Mouse (Mus musculus): ENCODE measurements at regions not wholly inside any gene's neighbourhood (a gene's known extent, or its start where the extent isn't known, plus 50 kb on each side); places are given as distances from the start of the nearest gene placed in this dataset.
"Not testable (repeated sequence)": the region's sequence is repeated elsewhere in the genome, so short reads cannot be mapped to it uniquely, and the experiment has no call there.

DNA sequence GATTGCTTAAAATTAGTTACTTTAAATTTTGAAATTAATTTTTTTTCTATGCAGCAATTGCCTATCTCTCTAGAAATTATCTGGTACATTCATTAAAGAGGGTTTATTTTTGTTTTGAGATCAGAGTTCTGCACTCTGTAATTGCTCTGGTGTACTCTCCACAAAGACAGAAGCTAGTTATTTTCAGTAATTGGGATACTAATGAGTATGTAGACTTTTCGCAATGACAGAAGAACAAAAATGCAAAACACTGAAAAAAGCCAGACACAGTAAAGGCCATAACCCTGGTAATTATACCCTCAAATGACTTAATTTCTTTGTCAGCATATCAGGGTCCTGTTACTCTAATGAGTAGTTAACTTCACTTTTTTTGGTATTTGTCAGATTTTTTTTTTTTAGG lies 836.5 kb upstream of the Frg1 start:
- Histone ChIP-seq H3K27ac (no peak overlapping the region), H3K9me3 (ENCODE audit: control insufficient read depth, low read length) (no peaks in the 10 kb centered on the region), H3K27me3 (ENCODE audit: control insufficient read depth, insufficient read depth, low read length) (no peaks in the 10 kb centered on the region), H3K4me1 (replicated peaks; ENCODE audit: control insufficient read depth in 2 of 2, insufficient read depth in 2 of 2, low read length in 1 of 2) (no peaks in the 10 kb centered on the region), H3K36me3 (replicated peaks; ENCODE audit: control insufficient read depth, insufficient read depth, low read depth) (no peaks in the 10 kb centered on the region), H3K4me3 (ENCODE audit: insufficient read depth in 1 of 2, low read depth in 2 of 2, low read length in 2 of 2) (no peak overlapping the region), H3K4me2 (ENCODE audit: low read depth) (no peak overlapping the region), H3K9ac (replicated peaks) (no peak overlapping the region)
- ATAC-seq (ENCODE audit: insufficient read depth): no peak
- no peak for TF ChIP-seq EP300 (IDR thresholded peaks at IDR 0.05; ENCODE audit: low read depth)
- DNase-seq (ENCODE audit: low read depth in 3 of 3, low spot score in 3 of 3): no peak
- WGBS (ENCODE audit: insufficient replicate concordance): 66% methylated on average over 1 of the region's 1 CpGs

DNA sequence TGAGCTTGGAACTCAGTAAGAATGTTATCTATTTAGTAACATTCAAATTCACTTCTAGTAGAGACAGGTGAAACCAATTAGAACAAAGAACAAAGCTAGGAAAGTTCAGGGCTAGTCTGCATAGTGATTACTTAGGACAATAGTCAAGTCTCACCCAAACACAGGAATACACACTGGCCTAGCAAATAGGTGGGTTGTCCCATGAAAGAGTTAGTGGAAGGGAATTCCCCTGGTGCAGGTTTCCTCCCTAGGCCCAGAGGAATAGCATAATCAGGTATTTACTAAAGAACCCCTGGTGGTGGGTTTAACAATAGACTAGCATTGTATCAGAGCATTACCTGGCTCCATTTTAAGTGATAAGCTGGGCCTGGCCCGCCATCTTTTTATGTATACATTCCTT lies 825.4 kb upstream of the Frg1 start:
- not testable (repeated sequence) for H3K4me1 ChIP-seq (replicated peaks; ENCODE audit: control insufficient read depth in 2 of 2, insufficient read depth in 2 of 2, low read length in 1 of 2); H3K9ac ChIP-seq (replicated peaks); DNase-seq (ENCODE audit: low read depth in 3 of 3, low spot score in 3 of 3); H3K27ac ChIP-seq; H3K36me3 ChIP-seq (replicated peaks; ENCODE audit: control insufficient read depth, insufficient read depth, low read depth); H3K9me3 ChIP-seq (ENCODE audit: control insufficient read depth, low read length); ATAC-seq (ENCODE audit: insufficient read depth); H3K4me2 ChIP-seq (ENCODE audit: low read depth); H3K27me3 ChIP-seq (ENCODE audit: control insufficient read depth, insufficient read depth, low read length); H3K4me3 ChIP-seq (ENCODE audit: insufficient read depth in 1 of 2, low read depth in 2 of 2, low read length in 2 of 2)
- 67% methylated on average over 1 of the region's 1 CpGs for WGBS (ENCODE audit: insufficient replicate concordance)

DNA sequence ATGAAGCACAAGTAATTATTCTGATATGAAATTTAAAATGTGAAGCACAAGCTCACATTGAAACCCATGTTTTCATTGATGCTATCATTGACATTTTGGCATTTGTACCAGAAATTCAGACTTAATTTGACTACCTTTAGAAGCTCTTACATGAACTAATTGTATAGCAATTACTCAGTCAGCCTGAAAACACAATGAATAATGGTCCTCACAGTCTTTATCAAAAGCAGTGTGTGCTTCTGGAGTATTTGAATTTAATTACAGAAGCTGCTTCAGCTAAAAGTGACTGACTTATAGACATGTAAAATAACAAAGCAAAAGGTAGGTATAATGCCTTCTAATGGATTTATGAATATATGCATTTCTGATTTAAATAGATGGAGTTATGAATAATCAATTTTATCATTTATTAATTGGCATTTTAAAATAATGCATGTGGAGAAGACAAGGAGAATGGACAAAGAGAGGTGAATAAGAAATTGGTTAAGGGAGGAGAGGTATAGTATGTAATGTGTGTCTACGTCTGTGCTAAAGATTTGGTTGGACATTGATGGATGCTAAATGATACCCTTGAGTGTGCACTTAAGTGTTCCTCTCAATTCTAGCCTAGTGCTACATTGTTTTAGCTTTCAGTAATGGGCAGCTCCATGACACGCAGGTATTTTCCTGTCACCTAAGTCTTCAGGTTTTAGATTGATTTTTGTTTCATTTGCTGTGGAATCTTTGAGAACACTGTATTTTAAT lies 803.2 kb upstream of the Frg1 start:
- no peak for TF ChIP-seq EP300 (IDR thresholded peaks at IDR 0.05; ENCODE audit: low read depth)
- no peak for TF ChIP-seq CTCF (IDR thresholded peaks at IDR 0.05; ENCODE audit: low read depth)
- H3K9me3 ChIP-seq (ENCODE audit: control insufficient read depth, low read length): no peaks in the 10 kb centered on the region
- DNase-seq (ENCODE audit: low read depth in 3 of 3, low spot score in 3 of 3) (no peak), ATAC-seq (ENCODE audit: insufficient read depth) (no peak)
- H3K27me3 ChIP-seq (ENCODE audit: control insufficient read depth, insufficient read depth, low read length): no peaks in the 10 kb centered on the region
- H3K36me3 ChIP-seq (replicated peaks; ENCODE audit: control insufficient read depth, insufficient read depth, low read depth): no peaks in the 10 kb centered on the region
- H3K4me2 ChIP-seq (ENCODE audit: low read depth): no peak overlapping the region
- whole genome bisulfite sequencing (ENCODE audit: insufficient replicate concordance): 41% methylated on average over 2 of the region's 2 CpGs
- H3K4me3 ChIP-seq (ENCODE audit: insufficient read depth in 1 of 2, low read depth in 2 of 2, low read length in 2 of 2): no peak overlapping the region
- H3K9ac ChIP-seq (replicated peaks): no peak overlapping the region
- no peak overlapping the region for H3K27ac ChIP-seq
- H3K4me1 ChIP-seq (replicated peaks; ENCODE audit: control insufficient read depth in 2 of 2, insufficient read depth in 2 of 2, low read length in 1 of 2): no peaks in the 10 kb centered on the region

DNA sequence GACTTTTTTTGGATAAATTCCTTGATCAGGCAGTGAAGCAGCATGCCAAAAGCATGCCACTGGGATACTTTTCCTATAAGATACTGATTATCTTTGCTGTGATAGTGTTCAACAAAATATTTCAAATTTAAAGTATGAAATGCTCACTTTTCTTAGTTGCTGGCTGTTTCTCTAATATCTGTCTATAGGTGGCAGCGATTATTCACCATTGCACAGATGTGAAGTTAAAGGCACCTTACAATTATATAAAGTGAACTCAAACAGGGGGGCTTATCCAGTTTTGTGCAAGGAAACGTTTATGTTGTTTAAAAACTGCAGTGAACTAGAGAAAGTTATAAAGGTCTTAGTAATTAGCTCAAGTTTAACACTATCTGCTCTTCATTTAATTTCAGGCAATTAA lies 794.1 kb upstream of the Frg1 start:
- DNase-seq (ENCODE audit: low read depth in 3 of 3, low spot score in 3 of 3) (no peak), ATAC-seq (ENCODE audit: insufficient read depth) (no peak)
- Histone ChIP-seq H3K9ac (replicated peaks) (no peak overlapping the region), H3K36me3 (replicated peaks; ENCODE audit: control insufficient read depth, insufficient read depth, low read depth) (no peaks in the 10 kb centered on the region), H3K9me3 (ENCODE audit: control insufficient read depth, low read length) (no peaks in the 10 kb centered on the region), H3K4me1 (replicated peaks; ENCODE audit: control insufficient read depth in 2 of 2, insufficient read depth in 2 of 2, low read length in 1 of 2) (no peaks in the 10 kb centered on the region), H3K27me3 (ENCODE audit: control insufficient read depth, insufficient read depth, low read length) (no peaks in the 10 kb centered on the region), H3K4me2 (ENCODE audit: low read depth) (no peak overlapping the region), H3K27ac (no peak overlapping the region), H3K4me3 (ENCODE audit: insufficient read depth in 1 of 2, low read depth in 2 of 2, low read length in 2 of 2) (no peak overlapping the region)
- TF ChIP-seq EP300 (IDR thresholded peaks at IDR 0.05; ENCODE audit: low read depth) (no peak), CTCF (IDR thresholded peaks at IDR 0.05; ENCODE audit: low read depth) (no peak)
- 43% methylated on average over 2 of the region's 2 CpGs for WGBS (ENCODE audit: insufficient replicate concordance)

DNA sequence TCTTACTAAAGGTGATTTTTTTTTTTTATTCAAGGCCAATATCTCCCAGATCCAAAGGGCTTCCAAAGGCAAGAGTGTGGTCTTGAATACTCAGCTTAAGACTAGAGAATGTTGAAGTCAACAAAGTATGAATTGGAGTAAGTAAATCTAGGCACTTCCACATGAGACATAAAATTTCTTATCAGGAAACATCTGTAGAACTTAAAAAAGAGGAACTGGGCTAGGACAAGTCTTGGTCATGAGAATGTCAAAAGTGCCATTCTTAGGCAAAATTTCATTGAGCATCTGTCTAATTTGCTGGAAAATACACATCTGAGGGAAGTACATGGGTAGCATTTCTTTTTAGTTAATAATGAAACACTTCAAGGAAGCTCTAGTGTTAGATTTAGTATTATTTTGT lies 793.1 kb upstream of the Frg1 start:
- DNase-seq (ENCODE audit: low read depth in 3 of 3, low spot score in 3 of 3): no peak
- Histone ChIP-seq H3K27me3 (ENCODE audit: control insufficient read depth, insufficient read depth, low read length) (no peaks in the 10 kb centered on the region), H3K9ac (replicated peaks) (no peak overlapping the region), H3K36me3 (replicated peaks; ENCODE audit: control insufficient read depth, insufficient read depth, low read depth) (no peaks in the 10 kb centered on the region), H3K4me2 (ENCODE audit: low read depth) (no peak overlapping the region), H3K27ac (no peak overlapping the region), H3K4me3 (ENCODE audit: insufficient read depth in 1 of 2, low read depth in 2 of 2, low read length in 2 of 2) (no peak overlapping the region), H3K4me1 (replicated peaks; ENCODE audit: control insufficient read depth in 2 of 2, insufficient read depth in 2 of 2, low read length in 1 of 2) (no peaks in the 10 kb centered on the region), H3K9me3 (ENCODE audit: control insufficient read depth, low read length) (no peaks in the 10 kb centered on the region)
- TF ChIP-seq EP300 (IDR thresholded peaks at IDR 0.05; ENCODE audit: low read depth): no peak
- ATAC-seq (ENCODE audit: insufficient read depth): no peak

Data from liver, embryonic 14.5 days (tissue).